Mouse (Mus musculus) lung, embryonic 14.5 days (tissue): Measurements from ENCODE around the gene Inka2. TPM values are rescaled to one million over a fixed set of nuclear protein-coding genes. Genes with fewer than 3 reads are reported as not detected.

Experiments used
- ATAC-seq: fragments of 200-750 bp; cut with Nextera tagmentation; 2 replicates; pipeline ENCODE4 v1.8.0; 2017; ENCODE audit warnings: mild to moderate bottlenecking, moderate TSS enrichment, moderate library complexity; ENCODE audit not compliant: insufficient read depth
- DNase-seq: peaks from one replicate; pipeline ENCODE4 v3.0.0-alpha.2; 2015
- H3K27ac ChIP-seq: fragments of 300-500 bp; sonication (generic); 2 replicates; pipeline ENCODE4 v1.5.1; 2014; ENCODE audit warnings: low read depth, mild to moderate bottlenecking, moderate library complexity
- H3K27me3 ChIP-seq: fragments of 300-500 bp; sonication (generic); 2 replicates; pipeline ENCODE4 v1.6.1; 2014; ENCODE audit warnings: low read length, control low read depth; ENCODE audit not compliant: insufficient read depth
- H3K36me3 ChIP-seq: fragments of 300-500 bp; sonication (generic); 2 replicates; pipeline ENCODE4 v1.6.1; 2014; ENCODE audit warnings: control low read depth; ENCODE audit not compliant: insufficient read depth
- H3K4me1 ChIP-seq: fragments of 300-500 bp; sonication (generic); 2 replicates; pipeline ENCODE4 v1.6.1; 2014; ENCODE audit warnings: antibody characterized with exemption, control low read depth; ENCODE audit not compliant: insufficient read depth
- H3K4me2 ChIP-seq: fragments of 300-500 bp; sonication (generic); 2 replicates; pipeline ENCODE4 v1.6.1; 2014; ENCODE audit warnings: mild to moderate bottlenecking
- H3K4me3 ChIP-seq: fragments of 300-500 bp; sonication (generic); 2 replicates; pipeline ENCODE4 v1.5.1; 2014; ENCODE audit warnings: low read depth, low read length
- H3K9ac ChIP-seq: fragments of 300-500 bp; sonication (generic); 2 replicates; pipeline ENCODE4 v1.6.1; 2014
- H3K9me3 ChIP-seq: fragments of 300-500 bp; sonication (generic); 2 replicates; pipeline ENCODE4 v1.6.1; 2016; ENCODE audit warnings: low read depth, low read length, control low read depth
- CTCF ChIP-seq: IDR thresholded peaks from 2 replicates; pipeline ENCODE4 v1.5.1; 2016; ENCODE audit warnings: antibody characterized with exemption, low read depth
- WGBS: fragments of 180-500 bp; shearing (Covaris S2); extraction: QIAGEN DNeasy Blood & Tissue Kit; methylation state at CpG from one replicate; pipeline ENCODE4 v1.1.7; 2014; 5-methylcytosine and 5-hydroxymethylcytosine counted together
- polyA plus RNA-seq: library from polyadenylated mRNA; unstranded; fragments of >200 nt; fragmentation: Nextera tagmentation; extraction: Ambion mirVana; gene quantifications from 2 replicates; pipeline ENCODE4 v1.2.1, GENCODE M21; 2014

The Inka2 gene
- polyA plus RNA-seq, 1 experiment from 2014 or later, result 1.2 TPM

- no peak for DNase-seq
- TF ChIP-seq CTCF, result no peak
- Histone ChIP-seq H3K36me3 (peaks cover 6% of the 10 kb centered on the region; the same call in 1 of the 2 replicates), H3K4me1 (no peaks in the 10 kb centered on the region), H3K9ac (no peak overlapping the region), H3K4me2 (no peak overlapping the region), H3K27me3 (no peaks in the 10 kb centered on the region), H3K27ac (no peak overlapping the region), H3K9me3 (no peaks in the 10 kb centered on the region), H3K4me3 (no peak overlapping the region)
- no peak for ATAC-seq
- WGBS, result 61% methylated on average over 2 of the region's 2 CpGs
Observed at GRCm38 (mm10) chr3:105750810-105751209, 46.4 kb downstream of the Inka2 start.

DNA sequence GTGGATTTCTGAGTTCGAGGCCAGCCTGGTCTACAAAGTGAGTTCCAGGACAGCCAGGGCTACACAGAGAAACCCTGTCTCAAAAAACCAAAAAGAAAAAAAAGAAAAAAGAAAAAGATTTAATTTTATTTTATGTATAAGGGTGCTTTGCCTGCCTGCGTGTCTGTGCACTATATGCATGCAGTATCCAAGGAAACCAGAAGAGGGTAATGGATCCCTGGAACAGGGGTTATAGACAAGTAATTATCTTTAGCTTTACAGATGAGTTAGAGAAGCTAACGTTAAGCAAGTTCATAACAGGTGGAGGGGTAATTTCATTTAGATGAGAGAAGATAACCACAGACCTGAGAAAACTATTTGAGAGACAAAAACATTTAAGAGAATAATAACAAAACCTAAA lies 49.8 kb downstream of the Inka2 start:
- Histone ChIP-seq H3K36me3 (peaks cover 6% of the 10 kb centered on the region; the same call in 1 of the 2 replicates), H3K4me1 (no peaks in the 10 kb centered on the region), H3K27me3 (no peaks in the 10 kb centered on the region), H3K9ac (no peak overlapping the region), H3K4me3 (no peak overlapping the region), H3K9me3 (no peaks in the 10 kb centered on the region), H3K27ac (no peak overlapping the region), H3K4me2 (no peak overlapping the region)
- ATAC-seq (no peak), DNase-seq (no peak)
- 81% methylated on average over 3 of the region's 3 CpGs for WGBS
- TF ChIP-seq CTCF, result no peak

- WGBS, result 86% methylated on average over 9 of the region's 9 CpGs
- Histone ChIP-seq H3K4me1 (no peaks in the 10 kb centered on the region), H3K4me3 (no peak overlapping the region), H3K9me3 (no peaks in the 10 kb centered on the region), H3K9ac (no peak overlapping the region), H3K36me3 (no peaks in the 10 kb centered on the region), H3K4me2 (no peak overlapping the region), H3K27me3 (no peaks in the 10 kb centered on the region), H3K27ac (no peak overlapping the region)
- DNase-seq (no peak), ATAC-seq (no peak)
- TF ChIP-seq CTCF, result no peak
Observed at GRCm38 (mm10) chr3:105755123-105755522, 50.7 kb downstream of the Inka2 start.

- no peak for TF ChIP-seq CTCF
- H3K4me3 ChIP-seq, result no peak overlapping the region
- H3K4me1 ChIP-seq, result no peaks in the 10 kb centered on the region
- H3K27ac ChIP-seq, result no peak overlapping the region
- H3K27me3 ChIP-seq, result no peaks in the 10 kb centered on the region
- no peaks in the 10 kb centered on the region for H3K36me3 ChIP-seq
- no peak overlapping the region for H3K9ac ChIP-seq
- H3K4me2 ChIP-seq, result no peak overlapping the region
- H3K9me3 ChIP-seq, result no peaks in the 10 kb centered on the region
- no peak for ATAC-seq
- WGBS, result 72% methylated on average over 2 of the region's 2 CpGs
- DNase-seq, result no peak
Observed at GRCm38 (mm10) chr3:105756505-105756904, 52.1 kb downstream of the Inka2 start.

GRCm38 (mm10) chr3:105757323-105758083 lies 53.1 kb downstream of the Inka2 start:
- TF ChIP-seq CTCF, result no peak
- no peaks in the 10 kb centered on the region for H3K36me3 ChIP-seq
- no peaks in the 10 kb centered on the region for H3K4me1 ChIP-seq
- 73% methylated on average over 6 of the region's 6 CpGs for WGBS
- no peaks in the 10 kb centered on the region for H3K9me3 ChIP-seq
- H3K4me2 ChIP-seq, result no peak overlapping the region
- no peak overlapping the region for H3K9ac ChIP-seq
- H3K27ac ChIP-seq, result no peak overlapping the region
- DNase-seq (no peak), ATAC-seq (no peak)
- H3K4me3 ChIP-seq, result no peak overlapping the region
- no peaks in the 10 kb centered on the region for H3K27me3 ChIP-seq

DNA sequence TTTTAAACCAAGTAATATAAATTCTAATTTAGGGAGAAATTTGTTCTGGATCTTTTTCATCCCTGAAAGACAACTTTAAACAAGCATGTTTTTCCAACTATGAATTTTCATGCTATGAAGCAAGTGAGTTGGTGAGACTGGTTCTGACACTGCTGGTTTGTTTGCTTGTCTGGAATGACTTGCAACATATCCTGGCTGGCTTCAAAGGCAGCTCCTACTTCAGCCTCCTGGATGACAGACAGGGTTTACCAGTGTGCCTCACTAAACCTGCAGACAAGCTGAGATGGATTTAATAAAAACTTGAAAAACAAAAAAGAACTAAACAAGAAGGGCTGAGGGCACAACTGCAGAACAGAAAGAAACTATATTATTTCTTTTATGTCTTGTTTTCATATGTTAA lies 53.7 kb downstream of the Inka2 start:
- no peaks in the 10 kb centered on the region for H3K4me1 ChIP-seq
- H3K9ac ChIP-seq, result no peak overlapping the region
- DNase-seq (no peak), ATAC-seq (no peak)
- no peaks in the 10 kb centered on the region for H3K36me3 ChIP-seq
- H3K4me3 ChIP-seq, result no peak overlapping the region
- no peaks in the 10 kb centered on the region for H3K9me3 ChIP-seq
- H3K27ac ChIP-seq, result no peak overlapping the region
- TF ChIP-seq CTCF, result no peak
- H3K27me3 ChIP-seq, result no peaks in the 10 kb centered on the region
- H3K4me2 ChIP-seq, result no peak overlapping the region

- H3K4me3 ChIP-seq, result no peak overlapping the region
- no peak for TF ChIP-seq CTCF
- 78% methylated on average over 4 of the region's 4 CpGs for WGBS
- H3K27me3 ChIP-seq, result no peaks in the 10 kb centered on the region
- ATAC-seq (no peak), DNase-seq (no peak)
- H3K4me1 ChIP-seq, result no peaks in the 10 kb centered on the region
- no peak overlapping the region for H3K4me2 ChIP-seq
- no peak overlapping the region for H3K27ac ChIP-seq
- H3K36me3 ChIP-seq, result no peaks in the 10 kb centered on the region
- no peaks in the 10 kb centered on the region for H3K9me3 ChIP-seq
- H3K9ac ChIP-seq, result no peak overlapping the region
Observed at GRCm38 (mm10) chr3:105758658-105759057, 54.3 kb downstream of the Inka2 start.
